Mouse (Mus musculus) c-Kit-positive CD71-positive TER-119-positive erythroid progenitor cells, embryonic 14.5 days (primary cell): ENCODE results near the gene Rnasek.
A peak's percentile ranks its signal among the peaks of the same experiment; 100 is the strongest.

Experiments
- DNase-seq: peaks from one replicate; pipeline ENCODE4 v3.0.0-alpha.2; 2013; ENCODE audit warnings: low spot score

Gene Rnasek

DNA sequence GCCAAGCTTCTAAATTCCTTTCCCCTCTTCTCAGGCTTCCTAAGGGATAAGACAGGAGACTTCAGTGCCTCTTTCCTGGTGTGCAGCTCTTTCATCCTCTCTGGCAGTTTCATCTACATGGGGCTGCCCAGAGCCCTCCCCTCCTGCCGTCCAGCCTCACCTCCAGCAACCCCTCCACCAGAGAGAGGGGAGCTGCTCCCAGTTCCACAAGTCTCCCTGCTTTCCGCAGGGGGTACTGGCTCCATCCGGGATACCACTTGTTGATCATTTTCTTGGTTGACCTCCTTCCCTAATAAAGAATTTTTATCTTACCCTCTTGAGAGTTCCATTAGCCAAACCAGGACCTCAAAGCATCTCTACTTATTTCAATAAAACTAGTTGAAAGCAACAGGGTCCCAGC is 23.5 kb downstream of the Rnasek start:
- DNase-seq, result no peak

GRCm38 (mm10) chr11:70215301-70215700 is 24.3 kb downstream of the Rnasek start:
- no peak for DNase-seq

DNA sequence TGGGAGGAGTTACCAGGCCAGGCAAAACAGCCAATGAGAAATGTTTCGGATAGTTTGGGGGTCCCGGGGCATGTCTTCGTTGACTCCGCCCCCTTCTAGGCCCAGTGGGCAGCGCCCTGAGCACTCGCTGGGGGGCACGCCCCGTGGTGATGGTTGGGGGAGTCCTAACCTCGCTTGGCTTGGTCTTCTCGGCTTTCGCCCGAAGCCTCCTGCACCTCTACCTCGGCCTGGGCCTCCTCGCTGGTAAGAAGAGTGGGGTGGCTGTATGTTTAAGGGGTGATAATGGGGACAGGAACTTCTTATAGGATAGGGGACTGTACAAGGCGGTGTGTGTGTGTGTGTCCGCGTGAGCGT is 24.8 kb downstream of the Rnasek start:
- DNase-seq, result no peak

DNA sequence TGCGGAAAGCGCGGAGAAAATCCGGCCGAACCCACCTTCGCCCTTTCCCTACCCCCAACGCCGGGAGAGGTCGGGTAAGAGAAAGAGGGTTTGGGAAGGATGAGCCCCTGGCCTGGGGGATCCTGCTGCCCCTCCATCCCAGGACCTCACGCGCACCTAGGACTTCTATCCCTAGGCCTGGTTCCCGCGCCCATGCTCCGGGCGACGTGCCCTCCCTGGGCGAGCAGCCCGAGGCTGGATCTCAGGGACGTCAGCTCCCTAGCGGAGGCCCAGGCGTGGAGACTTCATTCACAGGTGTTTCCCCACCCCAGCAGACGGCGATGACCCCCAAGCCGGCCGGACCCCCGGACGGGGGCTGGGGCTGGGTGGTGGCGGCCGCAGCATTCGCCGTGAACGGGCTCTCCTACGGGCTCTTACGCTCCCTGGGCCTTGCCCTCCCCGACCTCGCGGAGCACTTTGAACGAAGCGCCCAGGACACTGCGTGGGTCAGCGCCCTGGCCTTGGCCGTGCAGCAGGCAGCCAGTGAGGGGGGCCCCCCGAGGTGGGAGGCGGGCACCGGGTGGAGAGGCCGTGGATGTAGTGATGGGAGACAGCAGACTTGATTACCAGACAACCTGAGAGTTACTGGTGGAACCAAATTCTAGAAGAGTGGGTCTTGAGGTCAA is 25.3 kb downstream of the Rnasek start:
- DNase-seq, result no peak

DNA sequence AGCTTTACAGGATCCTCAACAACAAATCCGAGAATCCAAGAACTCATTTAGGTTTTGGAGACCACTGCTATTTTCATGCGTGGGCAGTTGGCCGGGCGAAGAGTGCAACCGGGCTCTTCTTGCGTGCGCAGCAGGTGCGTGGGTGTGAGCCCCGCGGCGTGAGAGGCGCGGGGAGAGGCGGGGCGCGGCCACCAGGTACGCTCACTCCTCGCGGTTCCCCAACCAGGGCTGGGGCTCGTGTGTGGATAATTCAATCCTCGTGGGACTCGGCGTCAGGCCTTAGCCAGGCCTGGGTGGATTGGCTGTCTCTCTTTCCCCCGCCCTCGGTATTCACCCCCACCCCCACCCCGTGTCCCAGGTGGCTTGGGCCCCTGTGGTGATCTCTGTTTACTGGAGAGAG is 25.9 kb downstream of the Rnasek start:
- DNase-seq, result no peak

DNA sequence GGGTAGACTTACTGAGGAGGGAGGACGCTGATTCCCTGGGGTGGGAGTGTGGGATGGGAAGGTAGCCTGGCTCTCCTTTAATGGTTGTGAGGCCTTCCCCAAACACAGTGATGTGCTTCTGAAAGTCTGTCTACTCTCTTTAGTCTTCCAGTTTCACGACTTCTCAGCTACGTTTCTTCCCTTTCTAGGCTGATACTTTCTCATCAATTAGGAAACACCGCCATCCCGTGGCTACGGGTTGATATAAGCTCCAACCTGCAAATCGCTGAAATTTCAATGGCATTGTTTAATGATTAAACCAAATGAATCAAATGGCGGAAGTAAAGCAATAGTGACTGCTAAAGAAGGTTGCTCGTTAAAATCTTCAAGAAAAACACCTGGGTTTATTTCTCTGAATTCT is 26.7 kb downstream of the Rnasek start:
- no peak for DNase-seq

GRCm38 (mm10) chr11:70212423-70212822 is 27.2 kb downstream of the Rnasek start, which contains the start of gene Slc16a11:
Slc16a11 (plus strand) TSS chr11:70212752.
- no peak for DNase-seq

GRCm38 (mm10) chr11:70211972-70212371 is 27.7 kb downstream of the Rnasek start:
- no peak for DNase-seq

GRCm38 (mm10) chr11:70210681-70211080 is 29.0 kb downstream of the Rnasek start:
- no peak for DNase-seq

DNA sequence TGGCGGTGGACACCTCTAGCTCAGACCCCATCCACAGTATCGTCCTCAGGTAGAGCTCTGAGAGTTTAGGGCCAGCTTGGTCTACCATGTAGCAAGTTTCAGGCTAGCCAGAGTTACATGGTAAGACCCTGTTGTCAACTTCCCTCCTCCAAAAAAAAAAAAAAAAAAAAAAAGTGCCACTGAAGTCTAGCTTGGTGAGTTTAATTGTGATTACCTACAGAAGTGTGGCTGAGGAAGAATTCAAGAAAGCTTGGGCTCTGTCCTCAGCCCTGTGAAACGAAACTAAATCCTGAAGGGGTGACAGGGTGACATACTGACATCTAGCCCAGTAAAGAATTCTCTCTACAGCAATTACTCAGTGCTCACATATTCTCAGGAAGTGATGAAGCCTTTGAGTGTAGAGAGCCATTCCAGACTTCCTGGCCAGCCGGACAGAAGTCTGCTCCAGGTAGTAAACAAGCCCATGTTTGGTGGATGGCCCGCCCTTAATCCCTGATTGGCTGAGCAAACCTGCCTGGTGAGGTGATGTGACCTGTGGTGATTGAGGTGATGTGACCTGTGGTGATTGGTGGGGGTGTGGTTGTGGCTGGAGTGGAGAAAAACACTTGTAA is 30.8 kb downstream of the Rnasek start:
- no peak for DNase-seq

- no peak for DNase-seq
These were observed 32.4 kb downstream of the Rnasek start for GRCm38 (mm10) chr11:70207283-70207682.

DNA sequence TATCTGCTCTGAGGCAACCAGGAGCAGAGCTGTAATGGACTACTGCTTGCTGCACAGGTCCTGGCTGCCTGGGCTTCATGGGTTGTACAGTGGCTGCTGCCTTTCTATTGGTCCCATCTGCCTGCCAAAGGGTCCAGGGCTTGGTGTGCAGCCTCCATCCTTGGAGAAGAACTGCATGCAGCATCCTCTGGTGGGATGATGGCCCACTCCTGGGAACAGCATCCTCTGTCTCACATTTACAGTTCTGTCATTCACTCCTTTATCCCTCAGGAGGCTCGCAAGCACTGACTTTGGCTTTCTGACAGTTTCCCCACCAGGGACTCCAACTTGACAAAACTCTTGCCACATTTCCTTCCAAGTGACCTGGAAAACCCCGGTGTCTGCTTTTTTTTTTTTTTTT is 32.8 kb downstream of the Rnasek start:
- DNase-seq, result no peak

- peak; percentile 68 for DNase-seq
These were observed 38.0 kb downstream of the Rnasek start for GRCm38 (mm10) chr11:70201691-70202090.

GRCm38 (mm10) chr11:70200036-70200608 is 39.5 kb downstream of the Rnasek start:
- no peak for DNase-seq

- no peak for DNase-seq
These were observed 40.5 kb downstream of the Rnasek start for GRCm38 (mm10) chr11:70199107-70199506.

DNA sequence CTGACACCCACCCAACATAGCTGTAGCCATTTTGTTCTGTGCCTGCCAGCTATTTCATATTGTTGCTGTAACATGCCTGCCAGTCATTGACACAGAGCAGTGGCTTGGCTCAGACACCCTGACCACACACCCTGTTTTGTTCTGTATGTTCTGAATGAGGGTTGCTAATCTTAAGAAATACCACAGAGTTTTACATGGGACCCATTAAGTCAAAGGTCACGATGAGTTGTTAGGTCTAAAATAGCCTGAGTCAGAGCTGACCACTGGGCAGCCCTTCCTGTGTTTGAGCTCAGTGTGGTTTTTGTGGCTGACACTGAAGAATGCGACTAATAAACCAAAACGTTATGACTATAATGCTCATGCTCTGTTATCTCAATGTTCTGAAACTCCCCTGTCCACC is 41.3 kb downstream of the Rnasek start:
- no peak for DNase-seq

DNA sequence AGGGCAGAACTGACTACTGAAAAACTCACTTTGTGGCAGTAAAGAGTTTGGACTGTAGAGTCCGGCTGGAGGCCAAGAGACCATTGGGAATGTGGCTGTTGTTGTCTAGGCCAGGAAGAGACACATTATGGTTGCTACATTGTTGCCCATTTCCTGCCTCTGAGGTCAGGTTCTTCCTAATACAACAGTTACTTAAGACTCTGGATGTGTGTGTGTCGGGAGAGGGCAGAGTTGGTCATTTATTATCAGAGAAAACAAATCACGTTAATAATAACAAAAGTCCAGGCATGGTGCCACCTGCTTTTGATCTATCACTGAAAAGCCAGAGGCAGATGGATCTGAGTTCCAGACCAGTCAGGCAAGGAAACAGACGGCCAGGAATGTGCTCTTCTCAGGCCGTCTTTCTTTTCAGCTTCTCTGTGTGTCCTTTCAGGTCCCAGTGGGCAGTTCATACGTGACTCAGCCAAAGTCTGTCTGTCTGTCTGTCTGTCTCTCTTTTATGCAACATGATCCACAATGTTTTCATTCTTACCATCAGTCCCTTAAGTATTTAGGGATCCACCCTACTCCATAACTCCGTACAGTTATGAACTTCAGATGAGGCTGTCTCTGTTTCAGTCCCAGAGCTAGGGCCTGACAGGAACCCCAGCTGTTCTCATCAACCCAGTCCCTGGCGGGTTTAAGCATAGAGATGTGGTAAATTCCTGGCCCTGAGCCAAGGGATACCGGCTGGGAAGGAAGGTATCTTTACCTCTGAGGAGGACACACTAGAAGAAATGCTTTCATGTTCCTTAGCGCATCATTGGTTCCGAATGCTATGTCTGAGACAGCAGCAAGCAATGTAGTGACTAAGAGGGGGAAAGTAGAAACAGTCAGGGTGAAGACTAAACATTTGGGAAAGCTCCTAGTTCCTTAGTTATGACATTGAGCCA is 46.0 kb downstream of the Rnasek start:
- no peak for DNase-seq

GRCm38 (mm10) chr11:70192157-70192556 is 47.5 kb downstream of the Rnasek start:
- DNase-seq, result no peak

DNA sequence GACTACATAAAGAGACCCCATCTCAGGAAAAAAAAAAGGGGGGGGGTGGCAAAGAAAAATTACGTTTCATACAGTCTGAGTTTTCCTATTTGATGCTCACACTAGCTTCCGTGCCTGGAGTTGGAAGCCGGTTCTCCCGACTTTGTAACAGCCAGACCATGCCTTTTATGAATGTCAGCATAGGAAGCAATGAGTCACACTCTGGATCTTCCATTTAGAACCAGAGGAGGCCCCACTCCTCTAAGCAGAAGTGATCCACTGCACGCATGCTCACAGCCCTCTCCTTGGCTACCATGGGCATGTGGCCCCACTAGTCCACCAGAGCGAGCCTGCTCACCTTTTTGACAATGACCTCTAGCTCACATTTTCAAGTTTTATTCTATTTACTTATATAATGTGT is 48.5 kb downstream of the Rnasek start:
- no peak for DNase-seq

DNA sequence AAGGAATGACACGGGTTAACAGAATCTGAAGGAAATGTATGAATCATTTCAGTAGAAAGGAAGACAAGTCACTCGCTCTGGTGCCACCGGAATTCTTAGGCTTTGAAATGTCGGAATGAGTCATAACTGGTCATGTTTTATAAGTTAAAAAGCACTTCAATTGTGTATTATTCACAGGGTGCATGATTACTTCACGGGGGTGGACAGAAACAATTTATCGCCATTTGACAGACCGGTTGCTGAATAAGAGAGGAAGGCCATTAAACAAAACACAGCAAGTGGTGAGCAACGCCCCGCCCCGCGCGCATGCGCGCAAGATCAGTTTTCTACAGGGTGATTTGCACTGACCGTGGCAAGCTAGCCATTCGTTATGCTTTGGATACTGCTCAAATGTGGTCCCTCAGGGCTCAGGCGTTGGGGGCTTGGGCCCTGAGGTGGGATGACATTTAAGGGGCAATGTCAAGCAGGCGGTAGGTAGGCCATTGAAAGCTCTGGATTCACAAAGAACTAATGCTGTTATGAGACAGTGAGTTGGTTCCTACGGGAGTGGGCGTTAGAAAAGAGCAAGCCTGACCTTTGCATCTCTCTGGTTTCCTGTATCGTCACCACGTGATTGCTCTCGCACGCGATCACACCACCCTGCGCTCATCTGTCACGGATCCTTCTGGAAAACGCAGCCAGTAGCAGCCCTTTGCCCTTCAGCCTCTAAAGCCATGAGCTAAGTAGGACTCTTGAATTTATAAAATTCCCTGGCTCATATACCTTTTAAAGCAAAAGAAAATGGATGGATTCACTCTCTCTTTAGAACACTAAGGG is 50.1 kb downstream of the Rnasek start:
- no peak for DNase-seq
